Mouse (Mus musculus) CH12.LX (cell line): ENCODE results near the gene Slfn8. TPM values are rescaled to one million over a fixed set of nuclear protein-coding genes. Genes with fewer than 3 reads are reported as not detected.

Experiments used
- DNase-seq: peaks from one replicate; pipeline ENCODE4 v3.0.0-alpha.2; 2013; ENCODE audit errors: extremely low read depth
- H3K27ac ChIP-seq: 2 replicates; pipeline ENCODE4 v1.5.1; 2012; ENCODE audit warnings: low read depth, mild to moderate bottlenecking, control low read depth, moderate library complexity; ENCODE audit not compliant: insufficient read depth
- H3K27me3 ChIP-seq: replicated peaks from 2 replicates; pipeline ENCODE3; 2012; ENCODE audit warnings: inconsistent platforms
- H3K36me3 ChIP-seq, 2 experiments: replicated peaks in 1 of 2; 2 replicates each; pipeline versions ENCODE3 to v1.6.1; 2012; ENCODE audit warnings: inconsistent platforms in 1 of 2, low read length in 1 of 2, mild to moderate bottlenecking in 1 of 2, mixed read lengths in 1 of 2, moderate library complexity in 1 of 2; ENCODE audit not compliant: control insufficient read depth in 1 of 2, insufficient read depth in 1 of 2
- H3K4me1 ChIP-seq, 2 experiments: 2 replicates each; pipeline ENCODE4 v1.6.1; 2012; ENCODE audit warnings: inconsistent platforms in 1 of 2, moderate library complexity in 1 of 2; ENCODE audit not compliant: insufficient read depth in 2 of 2, control insufficient read depth in 1 of 2
- H3K4me2 ChIP-seq: 2 replicates; pipeline ENCODE4 v1.6.1; 2012; ENCODE audit warnings: low read depth, mild to moderate bottlenecking, control low read depth; ENCODE audit not compliant: poor library complexity, insufficient read depth, severe bottlenecking
- H3K4me3 ChIP-seq, 3 experiments: fragments of 150-350 bp in 1 of 3; sonication (generic) in 1 of 3; replicated peaks in 1 of 3; 2 replicates each; pipeline versions ENCODE3 to v1.5.1; 2011 to 2012; ENCODE audit warnings: low read depth in 2 of 3, low read length in 2 of 3, mild to moderate bottlenecking in 2 of 3, moderate library complexity in 2 of 3, control low read depth in 1 of 3, improper control_type of control experiment in 1 of 3, inconsistent platforms in 1 of 3, mixed read lengths in 1 of 3; ENCODE audit not compliant: poor library complexity in 1 of 3
- H3K79me2 ChIP-seq: replicated peaks from 2 replicates; pipeline ENCODE4 v1.6.1; 2012; ENCODE audit warnings: mild to moderate bottlenecking, moderate library complexity; ENCODE audit not compliant: control insufficient read depth, poor library complexity, insufficient read depth, severe bottlenecking; ENCODE audit errors: extremely low read depth
- H3K9ac ChIP-seq: 2 replicates; pipeline ENCODE4 v1.6.1; 2012; ENCODE audit warnings: low read depth, mild to moderate bottlenecking, control low read depth, moderate library complexity; ENCODE audit not compliant: insufficient read depth
- H3K9me3 ChIP-seq: replicated peaks from 2 replicates; pipeline ENCODE3; 2012; ENCODE audit warnings: low read length, inconsistent platforms, mixed read lengths
- BHLHE40 ChIP-seq: IDR thresholded peaks from 2 replicates; pipeline ENCODE4 v1.6.1; 2011; ENCODE audit warnings: mild to moderate bottlenecking, low read depth, low read length, improper control_type of control experiment
- CHD1 ChIP-seq: IDR thresholded peaks from 2 replicates; pipeline ENCODE4 v1.6.1; 2012; ENCODE audit warnings: low read depth, low read length, improper control_type of control experiment, inconsistent platforms
- CHD2 ChIP-seq: IDR thresholded peaks from 2 replicates; pipeline ENCODE4 v1.6.1; 2011; ENCODE audit warnings: low read length, improper control_type of control experiment
- CTCF ChIP-seq, 2 experiments: IDR thresholded peaks in 1 of 2; conservative IDR thresholded peaks in 1 of 2; 2 replicates each; pipeline ENCODE4 v1.5.1; 2011 to 2012; ENCODE audit warnings: low read depth in 2 of 2, low read length in 2 of 2, improper control_type of control experiment in 1 of 2, inconsistent platforms in 1 of 2, mild to moderate bottlenecking in 1 of 2, moderate library complexity in 1 of 2
- E2F4 ChIP-seq: IDR thresholded peaks from 2 replicates; pipeline ENCODE4 v1.6.1; 2011; ENCODE audit warnings: low read depth, low read length, improper control_type of control experiment; ENCODE audit not compliant: insufficient replicate concordance
- EP300 ChIP-seq: IDR thresholded peaks from 2 replicates; pipeline ENCODE4 v1.6.1; 2011; ENCODE audit warnings: low read length, improper control_type of control experiment
- ETS1 ChIP-seq: conservative IDR thresholded peaks from 2 replicates; pipeline ENCODE4 v1.6.1; 2012; ENCODE audit warnings: low read depth, mild to moderate bottlenecking, inconsistent platforms, low read length, improper control_type of control experiment, moderate library complexity
- JUN ChIP-seq: IDR thresholded peaks from 2 replicates; pipeline ENCODE4 v1.6.1; 2011; ENCODE audit warnings: low read depth, mild to moderate bottlenecking, low read length, improper control_type of control experiment, moderate library complexity; ENCODE audit not compliant: insufficient read depth
- JUND ChIP-seq: conservative IDR thresholded peaks from 2 replicates; pipeline ENCODE4 v1.6.1; 2011; ENCODE audit warnings: low read depth, low read length, improper control_type of control experiment
- KAT2A ChIP-seq: IDR thresholded peaks from 2 replicates; pipeline ENCODE4 v1.6.1; 2012; ENCODE audit warnings: low read length, improper control_type of control experiment, inconsistent platforms; ENCODE audit not compliant: insufficient replicate concordance
- MAFK ChIP-seq: IDR thresholded peaks from 2 replicates; pipeline ENCODE4 v1.6.1; 2011; ENCODE audit warnings: low read length, improper control_type of control experiment; ENCODE audit not compliant: insufficient replicate concordance
- MAX ChIP-seq: IDR thresholded peaks from 2 replicates; pipeline ENCODE4 v1.6.1; 2011; ENCODE audit warnings: low read length, improper control_type of control experiment
- MAZ ChIP-seq: IDR thresholded peaks from 2 replicates; pipeline ENCODE4 v1.6.1; 2012; ENCODE audit warnings: low read depth, mild to moderate bottlenecking, inconsistent platforms, low read length, improper control_type of control experiment, moderate library complexity
- MXI1 ChIP-seq: IDR thresholded peaks from 2 replicates; pipeline ENCODE4 v1.6.1; 2011; ENCODE audit warnings: mild to moderate bottlenecking, low read depth, low read length, improper control_type of control experiment
- NELFE ChIP-seq: IDR thresholded peaks from 2 replicates; pipeline ENCODE4 v1.6.1; 2011; ENCODE audit warnings: low read depth, low read length, improper control_type of control experiment
- NRF1 ChIP-seq: IDR thresholded peaks from 2 replicates; pipeline ENCODE4 v1.6.1; 2014; ENCODE audit warnings: low read depth, mild to moderate bottlenecking, inconsistent platforms, low read length, improper control_type of control experiment, moderate library complexity
- PAX5 ChIP-seq: IDR thresholded peaks from 2 replicates; pipeline ENCODE4 v1.6.1; 2012; ENCODE audit warnings: low read length, inconsistent platforms, mixed read lengths
- POLR2A ChIP-seq: IDR thresholded peaks from 2 replicates; pipeline ENCODE4 v1.6.1; 2011; ENCODE audit warnings: low read depth, mild to moderate bottlenecking, improper control_type of control experiment, low read length
- POLR2AphosphoS2 ChIP-seq: IDR thresholded peaks from 2 replicates; pipeline ENCODE4 v1.6.1; 2011; ENCODE audit warnings: low read depth, low read length, improper control_type of control experiment
- RAD21 ChIP-seq: IDR thresholded peaks from 2 replicates; pipeline ENCODE4 v1.6.1; 2011; ENCODE audit warnings: low read depth, mild to moderate bottlenecking, low read length, improper control_type of control experiment, moderate library complexity
- RCOR1 ChIP-seq: conservative IDR thresholded peaks from 2 replicates; pipeline ENCODE4 v1.6.1; 2012; ENCODE audit warnings: low read depth, mild to moderate bottlenecking, inconsistent platforms, low read length, improper control_type of control experiment
- SMC3 ChIP-seq: IDR thresholded peaks from 2 replicates; pipeline ENCODE4 v1.6.1; 2011; ENCODE audit warnings: low read depth, low read length, improper control_type of control experiment
- TBP ChIP-seq: conservative IDR thresholded peaks from 2 replicates; pipeline ENCODE4 v1.6.1; 2011; ENCODE audit warnings: low read depth, low read length, improper control_type of control experiment
- TCF12 ChIP-seq: IDR thresholded peaks from 2 replicates; pipeline ENCODE4 v1.6.1; 2014; ENCODE audit warnings: low read depth, mild to moderate bottlenecking, inconsistent platforms, low read length, improper control_type of control experiment
- USF1 ChIP-seq: IDR thresholded peaks from 2 replicates; pipeline ENCODE4 v1.6.1; 2014; ENCODE audit warnings: low read depth, mild to moderate bottlenecking, inconsistent platforms, low read length, improper control_type of control experiment
- USF2 ChIP-seq: conservative IDR thresholded peaks from 2 replicates; pipeline ENCODE4 v1.6.1; 2011; ENCODE audit warnings: low read depth, low read length, improper control_type of control experiment
- ZKSCAN1 ChIP-seq: IDR thresholded peaks from 2 replicates; pipeline ENCODE4 v1.6.1; 2012; ENCODE audit warnings: low read depth, inconsistent platforms, low read length, improper control_type of control experiment, borderline replicate concordance
- ZMIZ1 ChIP-seq: IDR thresholded peaks from 2 replicates; pipeline ENCODE4 v1.6.1; 2012; ENCODE audit warnings: low read depth, mild to moderate bottlenecking, inconsistent platforms, low read length, improper control_type of control experiment
- dilution Hi-C: fragments of 300-500 bp; cut with MboI; formaldehyde crosslinking; loops from 2 replicates; pipeline ENCODE4 v1.14.3; 2020; ENCODE audit warnings: low sequenced_read_pairs; ENCODE audit not compliant: extremely low pct_unique_long_range_greater_than_20kb, extremely low pct_ligation_motif_present
- in situ Hi-C: fragments of 300-500 bp; cut with MboI; formaldehyde crosslinking; loops from 3 replicates; pipeline ENCODE4 v1.14.3; 2019; ENCODE audit warnings: low sequenced_read_pairs, low pct_ligation_motif_present, low pct_unique_long_range_greater_than_20kb, mixed read lengths
- polyA plus RNA-seq: library from polyadenylated mRNA; unstranded; fragments of >175 nt; gene quantifications from 2 replicates; pipeline ENCODE4 v1.2.1, GENCODE M21; 2012; ENCODE audit warnings: low read depth; ENCODE audit not compliant: insufficient read length
- total RNA-seq, 2 experiments: library from RNA; depleted of rRNA; stranded (reverse); fragments of 300-350 nt in 1 of 2; fragments of >200 nt in 1 of 2; gene quantifications; 2 replicates each; pipeline ENCODE4 v1.2.3; 2012 to 2014

Slfn8 gene
- total and polyA plus RNA-seq, 3 experiments, result 3.4 to 6.3 (median 4.1) TPM

- TF ChIP-seq CTCF (conservative IDR thresholded peaks at IDR 0.05 in 1 of 2, IDR thresholded peaks at IDR 0.05 in 1 of 2; ENCODE audit: low read depth in 2 of 2, low read length in 2 of 2), result peak; percentile 54 to 62; a peak in 3 of 4 replicates
- no peak for TF ChIP-seq JUND
- TF ChIP-seq RAD21, result peak; percentile 37
- peak; percentile 51 for TF ChIP-seq CHD1
- TF ChIP-seq SMC3, result peak; percentile 54
- no peak for TF ChIP-seq POLR2A
- Histone ChIP-seq H3K79me2 (peaks cover 62% of the 10 kb centered on the region), H3K9me3 (peaks cover 16% of the 10 kb centered on the region), H3K4me2 (peak overlapping the region; percentile 95; the same call in 1 of the 2 replicates), H3K4me3 (peak overlapping the region; percentile 59 to 98 (median 72)), H3K9ac (peak overlapping the region; percentile 98; the same call in 1 of the 2 replicates), H3K4me1 (peaks cover 8 to 39% of the 10 kb centered on the region in 2 experiments), H3K27me3 (no peaks in the 10 kb centered on the region), H3K36me3 (peaks cover 30 to 36% of the 10 kb centered on the region in 2 experiments), H3K27ac (peak overlapping the region; percentile 89; the same call in 1 of the 2 replicates)
- dilution Hi-C loops, result no loop called here
- no peak for DNase-seq
- in situ Hi-C loops, result no loop called here
Measured at GRCm38 (mm10) chr11:83067982-83068694, 47.5 kb upstream of the Slfn8 start.

GRCm38 (mm10) chr11:83066640-83067531 is 46.3 kb upstream of the Slfn8 start:
- H3K27ac ChIP-seq, result peak overlapping the region; percentile 89
- peaks cover 12 to 51% of the 10 kb centered on the region in 2 experiments for H3K4me1 ChIP-seq
- no peaks in the 10 kb centered on the region for H3K27me3 ChIP-seq
- H3K4me3 ChIP-seq, result peak overlapping the region; percentile 59 to 98 (median 72)
- H3K4me2 ChIP-seq, result peak overlapping the region; percentile 95
- peaks cover 16% of the 10 kb centered on the region for H3K9me3 ChIP-seq
- H3K9ac ChIP-seq, result peak overlapping the region; percentile 98
- H3K36me3 ChIP-seq, result peaks cover 30 to 36% of the 10 kb centered on the region in 2 experiments
- peak; percentile 88 for DNase-seq
- dilution Hi-C loops, result no loop called here
- H3K79me2 ChIP-seq, result peaks cover 62% of the 10 kb centered on the region
- in situ Hi-C loops, result no loop called here
- TF ChIP-seq ZKSCAN1, result no peak; the same call in 1 of the 2 replicates
- peak; percentile 16 for TF ChIP-seq RAD21
- TF ChIP-seq BHLHE40, result peak; percentile 89
- peak; percentile 93 for TF ChIP-seq NELFE
- 0 out of 2 replicates have a peak, but pooled peaks have one; percentile 41 for TF ChIP-seq JUN
- TF ChIP-seq CHD1, result peak; percentile 91
- TF ChIP-seq CHD2, result peak; percentile 86
- peak; percentile 95 for TF ChIP-seq MAZ
- peak; percentile 90 for TF ChIP-seq POLR2A
- no peak for TF ChIP-seq PAX5
- TF ChIP-seq USF2, result peak; percentile 55
- TF ChIP-seq RCOR1, result peak; percentile 94; the same call in 1 of the 2 replicates
- TF ChIP-seq EP300, result peak; percentile 97
- peak; percentile 71 for TF ChIP-seq USF1
- TF ChIP-seq TBP, result peak; percentile 93
- peak; percentile 97 for TF ChIP-seq POLR2AphosphoS2
- TF ChIP-seq MAFK, result peak; percentile 84
- TF ChIP-seq E2F4, result peak; percentile 89; the same call in 1 of the 2 replicates
- peak; percentile 95 for TF ChIP-seq ZMIZ1
- TF ChIP-seq ETS1, result peak; percentile 92
- peak; percentile 94 for TF ChIP-seq MXI1
- TF ChIP-seq MAX, result peak; percentile 83
- peak; percentile 6 for TF ChIP-seq JUND
- peak; percentile 95 for TF ChIP-seq TCF12
- 0 out of 2 replicates have a peak, but pooled peaks have one; percentile 67 for TF ChIP-seq KAT2A
- 0 out of 2 replicates have a peak, but pooled peaks have one; percentile 22 for TF ChIP-seq NRF1
- TF ChIP-seq CTCF (conservative IDR thresholded peaks at IDR 0.05 in 1 of 2, IDR thresholded peaks at IDR 0.05 in 1 of 2; ENCODE audit: low read depth in 2 of 2, low read length in 2 of 2), result no peak
